Mouse (Mus musculus): ENCODE results near the gene Minar1.

GRCm38 (mm10) chr9:89607321-89607720, 15.6 kb downstream of the Minar1 start:
- TF ChIP-seq POLR2A (IDR thresholded peaks at IDR 0.05; ENCODE audit: borderline replicate concordance, insufficient read depth, low read length): no peak
- TF ChIP-seq CTCF (IDR thresholded peaks at IDR 0.05; ENCODE audit: borderline replicate concordance, insufficient read depth, low read depth, low read length): no peak
